Mouse (Mus musculus): Measurements from ENCODE around the gene Usp11. TPM values are rescaled to one million over a fixed set of nuclear protein-coding genes. Genes with fewer than 3 reads are reported as not detected.
A peak's percentile ranks its signal among the peaks of the same experiment; 100 is the strongest.

Gene Usp11
- total and polyA plus RNA-seq, 2 experiments, result 0.46 to 0.54 TPM

- Histone ChIP-seq H3K79me2 (ENCODE audit: control insufficient read depth, insufficient read depth, low read length) (peaks cover 13% of the 10 kb centered on the region; the same call in 1 of the 2 replicates), H3K4me3 (ENCODE audit: insufficient read depth, low read depth, low read length) (peak overlapping the region; percentile 100), H3K27ac (replicated peaks; ENCODE audit: insufficient read depth, low read depth, low read length) (peak overlapping the region; percentile 89), H3K4me1 (ENCODE audit: control insufficient read depth, insufficient read depth, low read length) (peaks cover 6% of the 10 kb centered on the region; the same call in 1 of the 2 replicates), H3K36me3 (ENCODE audit: control insufficient read depth, insufficient read depth, low read length) (peaks cover 10% of the 10 kb centered on the region), H3K27me3 (ENCODE audit: control insufficient read depth, insufficient read depth, low read length) (no peaks in the 10 kb centered on the region), H3K9ac (ENCODE audit: low read depth, low read length) (peak overlapping the region; percentile 99)
- 1% methylated on average over 25 of the region's 28 CpGs for WGBS
- DNase-seq (ENCODE audit: extremely low read depth, low read depth, low spot score), result peak; percentile 76
- TF ChIP-seq CTCF (IDR thresholded peaks at IDR 0.05; ENCODE audit: low read depth, low read length) (peak; percentile 41), POLR2A (IDR thresholded peaks at IDR 0.05; ENCODE audit: extremely low read depth, insufficient read depth, low read length) (peak; percentile 78; the same call in 1 of the 2 replicates)
Observed at GRCm38 (mm10) chrX:20662716-20663443, 40.8 kb upstream of the Usp11 start.

- Histone ChIP-seq H3K36me3 (ENCODE audit: control insufficient read depth, insufficient read depth, low read length) (peaks cover 12% of the 10 kb centered on the region), H3K27me3 (ENCODE audit: control insufficient read depth, insufficient read depth, low read length) (no peaks in the 10 kb centered on the region), H3K4me1 (ENCODE audit: control insufficient read depth, insufficient read depth, low read length) (peaks cover 6% of the 10 kb centered on the region; the same call in 1 of the 2 replicates), H3K27ac (replicated peaks; ENCODE audit: insufficient read depth, low read depth, low read length) (peak overlapping the region; percentile 89), H3K9ac (ENCODE audit: low read depth, low read length) (peak overlapping the region; percentile 99), H3K4me3 (ENCODE audit: insufficient read depth, low read depth, low read length) (peak overlapping the region; percentile 100), H3K79me2 (ENCODE audit: control insufficient read depth, insufficient read depth, low read length) (peaks cover 13% of the 10 kb centered on the region; the same call in 1 of the 2 replicates)
- DNase-seq (ENCODE audit: extremely low read depth, low read depth, low spot score), result peak; percentile 21
- WGBS, result 0% methylated on average over 9 of the region's 9 CpGs
- no peak for TF ChIP-seq POLR2A (IDR thresholded peaks at IDR 0.05; ENCODE audit: extremely low read depth, insufficient read depth, low read length)
- no peak for TF ChIP-seq CTCF (IDR thresholded peaks at IDR 0.05; ENCODE audit: low read depth, low read length)
Observed at GRCm38 (mm10) chrX:20663444-20663790, 40.3 kb upstream of the Usp11 start.

- H3K36me3 ChIP-seq (ENCODE audit: control insufficient read depth, insufficient read depth, low read length), result no peaks in the 10 kb centered on the region
- H3K9ac ChIP-seq (ENCODE audit: low read depth, low read length), result peak within 1 kb of the TSS; percentile 92
- peak within 1 kb of the TSS; percentile 94 for H3K27ac ChIP-seq (replicated peaks; ENCODE audit: insufficient read depth, low read depth, low read length)
- peak; percentile 89 for DNase-seq (ENCODE audit: extremely low read depth, low read depth, low spot score)
- H3K4me1 ChIP-seq (ENCODE audit: control insufficient read depth, insufficient read depth, low read length), result peaks cover 3% of the 10 kb centered on the region
- peak within 1 kb of the TSS; percentile 83 for H3K4me3 ChIP-seq (ENCODE audit: insufficient read depth, low read depth, low read length)
- H3K27me3 ChIP-seq (ENCODE audit: control insufficient read depth, insufficient read depth, low read length), result no peaks in the 10 kb centered on the region
- WGBS, result 0% methylated on average over 16 of the region's 16 CpGs
- H3K79me2 ChIP-seq (ENCODE audit: control insufficient read depth, insufficient read depth, low read length), result peaks cover 12% of the 10 kb centered on the region; the same call in 1 of the 2 replicates
- TF ChIP-seq POLR2A (IDR thresholded peaks at IDR 0.05; ENCODE audit: extremely low read depth, insufficient read depth, low read length), result no peak
- TF ChIP-seq CTCF (IDR thresholded peaks at IDR 0.05; ENCODE audit: low read depth, low read length), result no peak
Observed at GRCm38 (mm10) chrX:20687519-20688067, 16.1 kb upstream of the Usp11 start, which contains the start of gene Cdk16. Gene Cdk16 (plus strand): TSS chrX:20687954.

- H3K4me3 ChIP-seq (ENCODE audit: insufficient read depth, low read depth, low read length), result peak overlapping the region; percentile 83
- peak; percentile 62 for DNase-seq (ENCODE audit: extremely low read depth, low read depth, low spot score)
- H3K27ac ChIP-seq (replicated peaks; ENCODE audit: insufficient read depth, low read depth, low read length), result peak overlapping the region; percentile 94
- TF ChIP-seq POLR2A (IDR thresholded peaks at IDR 0.05; ENCODE audit: extremely low read depth, insufficient read depth, low read length) (peak; percentile 71), CTCF (IDR thresholded peaks at IDR 0.05; ENCODE audit: low read depth, low read length) (no peak)
- no peaks in the 10 kb centered on the region for H3K36me3 ChIP-seq (ENCODE audit: control insufficient read depth, insufficient read depth, low read length)
- H3K4me1 ChIP-seq (ENCODE audit: control insufficient read depth, insufficient read depth, low read length), result peaks cover 3% of the 10 kb centered on the region
- H3K9ac ChIP-seq (ENCODE audit: low read depth, low read length), result peak overlapping the region; percentile 92
- H3K27me3 ChIP-seq (ENCODE audit: control insufficient read depth, insufficient read depth, low read length), result no peaks in the 10 kb centered on the region
- WGBS, result under 1% methylated on average over 33 of the region's 33 CpGs
- peaks cover 12% of the 10 kb centered on the region; the same call in 1 of the 2 replicates for H3K79me2 ChIP-seq (ENCODE audit: control insufficient read depth, insufficient read depth, low read length)
Observed at GRCm38 (mm10) chrX:20688068-20688547, 15.6 kb upstream of the Usp11 start.

- Histone ChIP-seq H3K4me3 (ENCODE audit: insufficient read depth, low read depth, low read length) (peak overlapping the region; percentile 83), H3K4me1 (ENCODE audit: control insufficient read depth, insufficient read depth, low read length) (peaks cover 3% of the 10 kb centered on the region), H3K27ac (replicated peaks; ENCODE audit: insufficient read depth, low read depth, low read length) (peak overlapping the region; percentile 74), H3K79me2 (ENCODE audit: control insufficient read depth, insufficient read depth, low read length) (peaks cover 12% of the 10 kb centered on the region; the same call in 1 of the 2 replicates), H3K9ac (ENCODE audit: low read depth, low read length) (peak overlapping the region; percentile 92), H3K36me3 (ENCODE audit: control insufficient read depth, insufficient read depth, low read length) (peaks cover 3% of the 10 kb centered on the region), H3K27me3 (ENCODE audit: control insufficient read depth, insufficient read depth, low read length) (no peaks in the 10 kb centered on the region)
- peak; percentile 27 for DNase-seq (ENCODE audit: extremely low read depth, low read depth, low spot score)
- WGBS, result 1% methylated on average over 23 of the region's 35 CpGs
- TF ChIP-seq CTCF (IDR thresholded peaks at IDR 0.05; ENCODE audit: low read depth, low read length) (no peak), POLR2A (IDR thresholded peaks at IDR 0.05; ENCODE audit: extremely low read depth, insufficient read depth, low read length) (no peak)
Observed at GRCm38 (mm10) chrX:20688615-20689014, 15.1 kb upstream of the Usp11 start.

All from liver, adult 2 months (tissue).